Mouse (Mus musculus): ENCODE measurements around the gene Sumf1. TPM values are rescaled to one million over a fixed set of nuclear protein-coding genes. Genes with fewer than 3 reads are reported as not detected.
A peak's percentile ranks its signal among the peaks of the same experiment; 100 is the strongest.

The Sumf1 gene
- polyA plus RNA-seq, 1 experiment from 2014 or later: 13.0 TPM

- Histone ChIP-seq H3K9ac (no peak overlapping the region), H3K9me3 (0 out of 2 replicates have a peak, but pooled peaks cover 4% of the 10 kb centered on the region), H3K36me3 (no peaks in the 10 kb centered on the region), H3K4me3 (no peak overlapping the region), H3K4me2 (replicated peaks) (no peak overlapping the region), H3K27ac (no peak overlapping the region), H3K4me1 (no peaks in the 10 kb centered on the region), H3K27me3 (replicated peaks) (no peaks in the 10 kb centered on the region)
- 87% methylated on average over 7 of the region's 7 CpGs for WGBS
- ATAC-seq (ENCODE audit: low FRiP score, low read depth): no peak
Observed at GRCm38 (mm10) chr6:108198286-108198685, 12.9 kb upstream of the Sumf1 start.

DNA sequence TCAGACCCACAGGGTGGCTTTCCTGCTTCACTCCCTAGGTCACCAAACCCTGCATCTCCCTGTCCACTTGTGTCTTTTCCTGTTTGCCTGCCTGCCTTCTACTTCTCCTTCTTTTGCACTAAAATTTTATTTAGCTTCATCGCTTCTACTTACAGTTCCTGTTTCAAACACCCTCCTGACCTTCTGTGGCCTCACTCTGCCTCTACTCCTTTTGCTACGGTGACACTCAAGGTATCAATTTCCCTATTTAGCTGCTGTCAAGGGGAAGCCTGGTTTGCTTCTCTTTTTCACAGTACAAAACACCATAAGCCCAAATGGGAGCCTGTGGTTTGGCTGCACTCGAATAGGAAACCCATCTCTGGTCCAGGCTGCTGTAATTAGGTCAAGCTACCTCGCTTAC, 11.7 kb upstream of the Sumf1 start:
- 74% methylated on average over 4 of the region's 4 CpGs for WGBS
- Histone ChIP-seq H3K4me1 (no peaks in the 10 kb centered on the region), H3K9ac (no peak overlapping the region), H3K27ac (no peak overlapping the region), H3K4me3 (no peak overlapping the region), H3K27me3 (replicated peaks) (no peaks in the 10 kb centered on the region), H3K9me3 (0 out of 2 replicates have a peak, but pooled peaks cover 4% of the 10 kb centered on the region), H3K36me3 (no peaks in the 10 kb centered on the region), H3K4me2 (replicated peaks) (no peak overlapping the region)
- no peak for ATAC-seq (ENCODE audit: low FRiP score, low read depth)

GRCm38 (mm10) chr6:108196665-108197064, 11.3 kb upstream of the Sumf1 start:
- no peak overlapping the region for H3K4me2 ChIP-seq (replicated peaks)
- H3K27me3 ChIP-seq (replicated peaks): no peaks in the 10 kb centered on the region
- no peaks in the 10 kb centered on the region for H3K36me3 ChIP-seq
- WGBS: 85% methylated on average over 7 of the region's 7 CpGs
- no peak overlapping the region for H3K9ac ChIP-seq
- no peak overlapping the region for H3K27ac ChIP-seq
- H3K4me1 ChIP-seq: no peaks in the 10 kb centered on the region
- H3K4me3 ChIP-seq: no peak overlapping the region
- no peak for ATAC-seq (ENCODE audit: low FRiP score, low read depth)
- H3K9me3 ChIP-seq: 0 out of 2 replicates have a peak, but pooled peaks cover 4% of the 10 kb centered on the region

- no peak overlapping the region for H3K27ac ChIP-seq
- H3K4me1 ChIP-seq: no peaks in the 10 kb centered on the region
- 49% methylated on average over 4 of the region's 4 CpGs for WGBS
- no peaks in the 10 kb centered on the region for H3K9me3 ChIP-seq
- no peak for ATAC-seq (ENCODE audit: low FRiP score, low read depth)
- no peak overlapping the region for H3K4me3 ChIP-seq
- no peaks in the 10 kb centered on the region for H3K36me3 ChIP-seq
- H3K9ac ChIP-seq: no peak overlapping the region
- no peak overlapping the region for H3K4me2 ChIP-seq (replicated peaks)
- H3K27me3 ChIP-seq (replicated peaks): 0 out of 2 replicates have a peak, but pooled peaks cover 4% of the 10 kb centered on the region
Observed at GRCm38 (mm10) chr6:108192632-108193031, 7.2 kb upstream of the Sumf1 start.

DNA sequence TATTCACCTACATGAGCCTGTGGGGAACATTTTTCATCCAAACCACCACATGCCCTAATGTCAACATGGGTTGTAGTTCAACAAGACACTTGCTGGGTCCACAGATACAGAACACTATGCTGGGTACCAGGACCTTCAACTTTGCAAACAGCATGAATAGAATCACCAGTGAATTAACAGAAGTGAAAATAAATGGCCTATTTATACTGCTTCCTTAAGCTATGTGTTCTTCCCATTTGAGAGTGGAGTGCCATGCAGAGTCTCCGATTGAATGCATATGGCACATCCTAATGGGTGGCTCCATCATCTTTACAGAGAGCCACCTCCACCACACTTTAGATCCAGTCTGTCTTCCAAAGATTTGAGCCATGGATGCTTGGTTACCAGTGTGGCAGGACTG, 5.3 kb upstream of the Sumf1 start:
- H3K27me3 ChIP-seq (replicated peaks): 0 out of 2 replicates have a peak, but pooled peaks cover 4% of the 10 kb centered on the region
- 91% methylated on average over 1 of the region's 1 CpGs for WGBS
- no peak overlapping the region for H3K27ac ChIP-seq
- no peak overlapping the region for H3K4me2 ChIP-seq (replicated peaks)
- H3K36me3 ChIP-seq: no peaks in the 10 kb centered on the region
- ATAC-seq (ENCODE audit: low FRiP score, low read depth): no peak
- no peaks in the 10 kb centered on the region for H3K9me3 ChIP-seq
- H3K4me1 ChIP-seq: no peaks in the 10 kb centered on the region
- H3K4me3 ChIP-seq: no peak overlapping the region
- no peak overlapping the region for H3K9ac ChIP-seq

DNA sequence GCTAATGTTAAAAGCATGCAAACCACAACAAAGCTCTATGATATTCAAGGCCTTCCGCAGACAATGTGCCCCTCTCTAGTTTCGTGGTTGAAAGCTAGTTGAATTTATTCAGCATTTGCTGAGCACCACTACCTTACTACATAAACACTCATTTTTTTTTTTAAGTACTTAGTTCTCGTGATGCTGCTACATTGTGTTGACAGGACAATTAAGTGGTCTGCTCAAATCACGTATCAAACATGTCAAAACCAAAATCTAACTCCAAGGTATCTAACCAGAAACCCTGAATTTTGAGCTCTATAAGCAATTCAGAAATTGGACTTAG, 265 bp upstream of the Sumf1 start:
- Histone ChIP-seq H3K4me2 (replicated peaks) (peak overlapping the region; percentile 90), H3K4me3 (peak overlapping the region; percentile 91), H3K27me3 (replicated peaks) (0 out of 2 replicates have a peak, but pooled peaks cover 4% of the 10 kb centered on the region), H3K4me1 (peaks cover 6% of the 10 kb centered on the region), H3K9me3 (no peaks in the 10 kb centered on the region), H3K9ac (no peak overlapping the region), H3K27ac (no peak overlapping the region), H3K36me3 (no peaks in the 10 kb centered on the region)
- 22% methylated on average over 4 of the region's 4 CpGs for WGBS
- no peak for ATAC-seq (ENCODE audit: low FRiP score, low read depth)

DNA sequence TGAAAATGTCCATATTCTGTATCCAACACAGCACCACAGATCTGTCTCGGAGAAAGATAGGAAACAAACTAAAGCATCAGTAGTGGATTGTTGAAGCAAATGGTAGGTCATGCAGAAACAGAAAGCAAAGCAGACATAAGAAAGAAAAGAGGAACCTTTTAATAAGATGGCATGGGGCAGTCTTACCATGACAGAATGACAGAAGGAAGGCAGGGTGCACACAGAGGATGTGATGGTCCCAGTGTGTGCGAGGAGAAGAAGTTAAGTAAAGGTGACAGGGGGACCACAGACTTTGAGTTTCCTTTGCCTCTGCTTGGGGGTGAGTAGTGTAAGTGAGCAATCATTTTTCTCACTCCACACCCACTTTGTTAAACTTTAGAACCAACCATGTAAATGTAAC, 6.3 kb downstream of the Sumf1 start:
- no peaks in the 10 kb centered on the region for H3K4me1 ChIP-seq
- no peak for ATAC-seq (ENCODE audit: low FRiP score, low read depth)
- H3K9me3 ChIP-seq: no peaks in the 10 kb centered on the region
- 93% methylated on average over 2 of the region's 2 CpGs for WGBS
- no peak overlapping the region for H3K9ac ChIP-seq
- H3K4me2 ChIP-seq (replicated peaks): no peak overlapping the region
- no peaks in the 10 kb centered on the region for H3K27me3 ChIP-seq (replicated peaks)
- H3K27ac ChIP-seq: no peak overlapping the region
- H3K4me3 ChIP-seq: no peak overlapping the region
- H3K36me3 ChIP-seq: peaks cover 12% of the 10 kb centered on the region; the same call in 1 of the 2 replicates

DNA sequence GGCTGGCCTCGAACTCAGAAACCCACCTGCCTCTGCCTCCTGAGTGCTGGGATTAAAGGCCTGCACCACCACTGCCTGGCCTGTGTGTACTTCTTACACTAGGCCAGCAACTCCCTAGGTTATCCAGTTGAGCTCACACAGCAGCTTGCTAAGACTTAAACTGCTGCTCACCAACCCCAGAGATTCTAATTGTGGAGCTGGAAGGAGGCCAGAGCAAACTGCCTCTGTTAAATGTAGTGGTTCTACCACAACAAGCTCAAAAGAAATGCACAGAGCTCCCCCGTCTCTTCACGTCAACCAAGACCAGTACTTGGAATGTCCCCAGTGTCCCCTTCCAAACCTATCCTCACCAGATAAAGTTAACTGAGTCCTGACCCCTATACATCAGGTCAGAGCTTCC, 11.2 kb downstream of the Sumf1 start:
- 93% methylated on average over 3 of the region's 3 CpGs for WGBS
- no peak for ATAC-seq (ENCODE audit: low FRiP score, low read depth)

DNA sequence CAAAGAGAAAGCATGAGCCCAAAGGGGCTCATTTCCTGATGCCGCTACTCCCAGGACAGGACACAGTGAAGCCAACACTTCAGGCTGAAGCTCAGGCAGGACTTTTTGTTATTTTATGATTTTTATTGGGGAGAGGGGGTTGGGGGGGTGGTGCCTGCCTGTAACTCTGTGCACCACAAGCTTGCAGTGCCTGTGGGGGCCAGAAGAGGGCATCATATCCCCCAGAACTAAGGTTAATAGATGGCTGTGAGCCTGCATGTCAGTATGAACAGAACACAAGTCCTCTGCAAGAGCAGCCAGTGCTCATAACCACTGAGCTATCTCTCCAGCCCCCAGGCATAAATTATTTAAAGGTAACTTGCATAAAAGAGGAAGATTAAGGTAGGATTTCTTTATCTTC, 13.2 kb downstream of the Sumf1 start:
- peaks cover 31% of the 10 kb centered on the region for H3K36me3 ChIP-seq
- H3K4me3 ChIP-seq: no peak overlapping the region
- H3K9ac ChIP-seq: no peak overlapping the region
- H3K4me2 ChIP-seq (replicated peaks): no peak overlapping the region
- no peak overlapping the region for H3K27ac ChIP-seq
- no peaks in the 10 kb centered on the region for H3K27me3 ChIP-seq (replicated peaks)
- no peak for ATAC-seq (ENCODE audit: low FRiP score, low read depth)
- H3K9me3 ChIP-seq: peaks cover 3% of the 10 kb centered on the region; the same call in 1 of the 2 replicates
- WGBS: 96% methylated on average over 1 of the region's 1 CpGs
- no peaks in the 10 kb centered on the region for H3K4me1 ChIP-seq

More for the DNA sequence above, 11.2 kb downstream of the Sumf1 start:
- no peak overlapping the region for H3K4me2 ChIP-seq (replicated peaks)
- no peak overlapping the region for H3K4me3 ChIP-seq
- H3K27me3 ChIP-seq (replicated peaks): no peaks in the 10 kb centered on the region
- no peak overlapping the region for H3K9ac ChIP-seq
- H3K4me1 ChIP-seq: no peaks in the 10 kb centered on the region
- H3K9me3 ChIP-seq: peaks cover 3% of the 10 kb centered on the region; the same call in 1 of the 2 replicates
- peaks cover 31% of the 10 kb centered on the region for H3K36me3 ChIP-seq
- H3K27ac ChIP-seq: no peak overlapping the region

DNA sequence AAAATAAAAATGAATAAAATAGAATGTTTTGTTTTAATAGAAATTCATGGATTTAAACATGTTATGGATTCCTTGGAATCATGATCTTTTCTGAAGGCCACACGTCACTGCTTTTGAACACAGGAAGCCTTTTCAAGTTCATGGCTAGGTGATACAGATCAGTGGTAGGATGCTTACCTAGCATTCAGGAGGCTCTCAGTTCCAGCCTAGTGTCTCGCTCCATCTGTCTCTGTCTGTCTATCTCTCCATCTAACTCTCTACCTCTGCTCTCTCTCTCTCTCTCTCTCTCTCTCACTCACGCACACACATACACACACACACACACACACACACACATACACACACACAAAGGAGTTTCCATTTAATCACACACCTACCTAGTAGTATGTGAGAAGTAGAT, 15.9 kb downstream of the Sumf1 start:
- no peaks in the 10 kb centered on the region for H3K4me1 ChIP-seq
- peaks cover 23% of the 10 kb centered on the region for H3K36me3 ChIP-seq
- ATAC-seq (ENCODE audit: low FRiP score, low read depth): no peak
- H3K27ac ChIP-seq: no peak overlapping the region
- H3K27me3 ChIP-seq (replicated peaks): no peaks in the 10 kb centered on the region
- no peak overlapping the region for H3K4me3 ChIP-seq
- H3K4me2 ChIP-seq (replicated peaks): no peak overlapping the region
- H3K9ac ChIP-seq: no peak overlapping the region
- 92% methylated on average over 3 of the region's 3 CpGs for WGBS
- H3K9me3 ChIP-seq: peaks cover 3% of the 10 kb centered on the region; the same call in 1 of the 2 replicates

DNA sequence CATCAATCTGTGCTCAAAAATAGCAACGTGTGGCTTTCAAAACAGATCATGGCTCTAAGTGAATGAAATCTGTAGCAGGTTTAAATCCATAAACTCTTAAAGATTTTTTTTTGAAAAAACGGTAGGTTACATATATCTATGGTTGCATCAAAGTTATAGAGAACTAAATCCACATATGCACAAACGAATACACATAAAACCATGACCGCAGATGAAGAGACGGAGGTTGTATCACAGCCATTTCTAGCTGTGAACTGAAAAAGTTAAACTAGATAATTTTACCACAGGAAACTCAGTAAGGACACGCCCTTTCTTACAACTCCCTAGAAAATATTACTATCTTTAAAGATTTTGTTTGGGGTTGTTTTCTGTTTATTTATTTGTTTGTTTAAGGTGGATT, 16.7 kb downstream of the Sumf1 start:
- peaks cover 16% of the 10 kb centered on the region for H3K36me3 ChIP-seq
- H3K9me3 ChIP-seq: peaks cover 3% of the 10 kb centered on the region; the same call in 1 of the 2 replicates
- no peaks in the 10 kb centered on the region for H3K4me1 ChIP-seq
- H3K4me2 ChIP-seq (replicated peaks): no peak overlapping the region
- no peak overlapping the region for H3K27ac ChIP-seq
- no peak for ATAC-seq (ENCODE audit: low FRiP score, low read depth)
- H3K27me3 ChIP-seq (replicated peaks): no peaks in the 10 kb centered on the region
- WGBS: 92% methylated on average over 6 of the region's 6 CpGs
- no peak overlapping the region for H3K9ac ChIP-seq
- H3K4me3 ChIP-seq: no peak overlapping the region

- H3K9ac ChIP-seq: no peak overlapping the region
- WGBS: 85% methylated on average over 7 of the region's 7 CpGs
Observed at GRCm38 (mm10) chr6:108167946-108168680, 17.3 kb downstream of the Sumf1 start.

DNA sequence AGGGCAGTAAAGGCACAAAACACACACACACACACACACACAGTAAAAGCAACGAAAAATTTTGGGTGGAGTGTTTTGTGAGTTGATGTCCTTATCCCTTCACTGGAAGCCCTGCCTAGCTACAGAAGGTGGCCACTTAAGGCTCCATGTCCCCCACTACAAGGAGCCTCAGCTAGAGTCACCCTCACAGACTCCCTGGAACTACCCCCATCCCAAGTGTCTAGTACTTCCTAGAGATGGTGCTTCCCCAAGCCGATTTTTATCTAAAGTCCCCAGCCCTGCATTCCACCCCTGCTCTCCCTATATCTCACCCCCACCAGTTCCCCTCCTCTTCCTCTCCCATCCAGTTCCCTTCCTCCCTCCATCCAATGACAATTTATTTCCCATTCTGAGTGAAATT, 19.8 kb downstream of the Sumf1 start:
- H3K9me3 ChIP-seq: no peaks in the 10 kb centered on the region
- H3K27me3 ChIP-seq (replicated peaks): no peaks in the 10 kb centered on the region
- no peak for ATAC-seq (ENCODE audit: low FRiP score, low read depth)
- 88% methylated on average over 2 of the region's 2 CpGs for WGBS
- no peak overlapping the region for H3K4me3 ChIP-seq
- no peak overlapping the region for H3K4me2 ChIP-seq (replicated peaks)
- H3K36me3 ChIP-seq: no peaks in the 10 kb centered on the region
- H3K27ac ChIP-seq: no peak overlapping the region
- no peaks in the 10 kb centered on the region for H3K4me1 ChIP-seq
- H3K9ac ChIP-seq: no peak overlapping the region

More at GRCm38 (mm10) chr6:108167946-108168680, 17.3 kb downstream of the Sumf1 start:
- Histone ChIP-seq H3K4me1 (no peaks in the 10 kb centered on the region), H3K4me3 (no peak overlapping the region), H3K27ac (no peak overlapping the region), H3K27me3 (replicated peaks) (no peaks in the 10 kb centered on the region), H3K4me2 (replicated peaks) (no peak overlapping the region), H3K9me3 (peaks cover 3% of the 10 kb centered on the region; the same call in 1 of the 2 replicates), H3K36me3 (peaks cover 12% of the 10 kb centered on the region)
- no peak for ATAC-seq (ENCODE audit: low FRiP score, low read depth)
